Mouse (Mus musculus) CH12.LX (cell line): Measurements from ENCODE around the gene Luzp2. TPM values are rescaled to one million over a fixed set of nuclear protein-coding genes. Genes with fewer than 3 reads are reported as not detected.

ENCODE experiments used
- DNase-seq: peaks from one replicate; pipeline ENCODE4 v3.0.0-alpha.2; 2013; ENCODE audit errors: extremely low read depth
- H3K27ac ChIP-seq: 2 replicates; pipeline ENCODE4 v1.5.1; 2012; ENCODE audit warnings: low read depth, mild to moderate bottlenecking, control low read depth, moderate library complexity; ENCODE audit not compliant: insufficient read depth
- H3K27me3 ChIP-seq: replicated peaks from 2 replicates; pipeline ENCODE3; 2012; ENCODE audit warnings: inconsistent platforms
- H3K36me3 ChIP-seq, 2 experiments: replicated peaks in 1 of 2; 2 replicates each; pipeline versions ENCODE3 to v1.6.1; 2012; ENCODE audit warnings: inconsistent platforms in 1 of 2, low read length in 1 of 2, mild to moderate bottlenecking in 1 of 2, mixed read lengths in 1 of 2, moderate library complexity in 1 of 2; ENCODE audit not compliant: control insufficient read depth in 1 of 2, insufficient read depth in 1 of 2
- H3K4me1 ChIP-seq, 2 experiments: 2 replicates each; pipeline ENCODE4 v1.6.1; 2012; ENCODE audit warnings: inconsistent platforms in 1 of 2, moderate library complexity in 1 of 2; ENCODE audit not compliant: insufficient read depth in 2 of 2, control insufficient read depth in 1 of 2
- H3K4me2 ChIP-seq: 2 replicates; pipeline ENCODE4 v1.6.1; 2012; ENCODE audit warnings: low read depth, mild to moderate bottlenecking, control low read depth; ENCODE audit not compliant: poor library complexity, insufficient read depth, severe bottlenecking
- H3K4me3 ChIP-seq, 3 experiments: fragments of 150-350 bp in 1 of 3; sonication (generic) in 1 of 3; replicated peaks in 1 of 3; 2 replicates each; pipeline versions ENCODE3 to v1.5.1; 2011 to 2012; ENCODE audit warnings: low read depth in 2 of 3, low read length in 2 of 3, mild to moderate bottlenecking in 2 of 3, moderate library complexity in 2 of 3, control low read depth in 1 of 3, improper control_type of control experiment in 1 of 3, inconsistent platforms in 1 of 3, mixed read lengths in 1 of 3; ENCODE audit not compliant: poor library complexity in 1 of 3
- H3K79me2 ChIP-seq: replicated peaks from 2 replicates; pipeline ENCODE4 v1.6.1; 2012; ENCODE audit warnings: mild to moderate bottlenecking, moderate library complexity; ENCODE audit not compliant: control insufficient read depth, poor library complexity, insufficient read depth, severe bottlenecking; ENCODE audit errors: extremely low read depth
- H3K9ac ChIP-seq: 2 replicates; pipeline ENCODE4 v1.6.1; 2012; ENCODE audit warnings: low read depth, mild to moderate bottlenecking, control low read depth, moderate library complexity; ENCODE audit not compliant: insufficient read depth
- H3K9me3 ChIP-seq: replicated peaks from 2 replicates; pipeline ENCODE3; 2012; ENCODE audit warnings: low read length, inconsistent platforms, mixed read lengths
- BHLHE40 ChIP-seq: IDR thresholded peaks from 2 replicates; pipeline ENCODE4 v1.6.1; 2011; ENCODE audit warnings: mild to moderate bottlenecking, low read depth, low read length, improper control_type of control experiment
- CHD2 ChIP-seq: IDR thresholded peaks from 2 replicates; pipeline ENCODE4 v1.6.1; 2011; ENCODE audit warnings: low read length, improper control_type of control experiment
- E2F4 ChIP-seq: IDR thresholded peaks from 2 replicates; pipeline ENCODE4 v1.6.1; 2011; ENCODE audit warnings: low read depth, low read length, improper control_type of control experiment; ENCODE audit not compliant: insufficient replicate concordance
- ELF1 ChIP-seq: IDR thresholded peaks from 2 replicates; pipeline ENCODE4 v1.6.1; 2014; ENCODE audit warnings: low read depth, mild to moderate bottlenecking, inconsistent platforms, low read length, improper control_type of control experiment
- EP300 ChIP-seq: IDR thresholded peaks from 2 replicates; pipeline ENCODE4 v1.6.1; 2011; ENCODE audit warnings: low read length, improper control_type of control experiment
- GABPA ChIP-seq: IDR thresholded peaks from 2 replicates; pipeline ENCODE4 v1.6.1; 2012; ENCODE audit warnings: low read depth, low read length, improper control_type of control experiment, inconsistent platforms; ENCODE audit not compliant: insufficient replicate concordance
- IRF4 ChIP-seq: IDR thresholded peaks from 2 replicates; pipeline ENCODE4 v1.6.1; 2014; ENCODE audit warnings: low read depth, mild to moderate bottlenecking, inconsistent platforms, low read length, improper control_type of control experiment
- JUND ChIP-seq: conservative IDR thresholded peaks from 2 replicates; pipeline ENCODE4 v1.6.1; 2011; ENCODE audit warnings: low read depth, low read length, improper control_type of control experiment
- KAT2A ChIP-seq: IDR thresholded peaks from 2 replicates; pipeline ENCODE4 v1.6.1; 2012; ENCODE audit warnings: low read length, improper control_type of control experiment, inconsistent platforms; ENCODE audit not compliant: insufficient replicate concordance
- MAX ChIP-seq: IDR thresholded peaks from 2 replicates; pipeline ENCODE4 v1.6.1; 2011; ENCODE audit warnings: low read length, improper control_type of control experiment
- MAZ ChIP-seq: IDR thresholded peaks from 2 replicates; pipeline ENCODE4 v1.6.1; 2012; ENCODE audit warnings: low read depth, mild to moderate bottlenecking, inconsistent platforms, low read length, improper control_type of control experiment, moderate library complexity
- MXI1 ChIP-seq: IDR thresholded peaks from 2 replicates; pipeline ENCODE4 v1.6.1; 2011; ENCODE audit warnings: mild to moderate bottlenecking, low read depth, low read length, improper control_type of control experiment
- MYC ChIP-seq: IDR thresholded peaks from 2 replicates; pipeline ENCODE4 v1.6.1; 2011; ENCODE audit warnings: low read depth, mild to moderate bottlenecking, improper control_type of control experiment, low read length
- PAX5 ChIP-seq: IDR thresholded peaks from 2 replicates; pipeline ENCODE4 v1.6.1; 2012; ENCODE audit warnings: low read length, inconsistent platforms, mixed read lengths
- POLR2A ChIP-seq: IDR thresholded peaks from 2 replicates; pipeline ENCODE4 v1.6.1; 2011; ENCODE audit warnings: low read depth, mild to moderate bottlenecking, improper control_type of control experiment, low read length
- POLR2AphosphoS2 ChIP-seq: IDR thresholded peaks from 2 replicates; pipeline ENCODE4 v1.6.1; 2011; ENCODE audit warnings: low read depth, low read length, improper control_type of control experiment
- RAD21 ChIP-seq: IDR thresholded peaks from 2 replicates; pipeline ENCODE4 v1.6.1; 2011; ENCODE audit warnings: low read depth, mild to moderate bottlenecking, low read length, improper control_type of control experiment, moderate library complexity
- SIN3A ChIP-seq: IDR thresholded peaks from 2 replicates; pipeline ENCODE4 v1.6.1; 2012; ENCODE audit warnings: low read length, improper control_type of control experiment, inconsistent platforms
- TBP ChIP-seq: conservative IDR thresholded peaks from 2 replicates; pipeline ENCODE4 v1.6.1; 2011; ENCODE audit warnings: low read depth, low read length, improper control_type of control experiment
- TCF12 ChIP-seq: IDR thresholded peaks from 2 replicates; pipeline ENCODE4 v1.6.1; 2014; ENCODE audit warnings: low read depth, mild to moderate bottlenecking, inconsistent platforms, low read length, improper control_type of control experiment
- UBTF ChIP-seq: IDR thresholded peaks from 2 replicates; pipeline ENCODE4 v1.6.1; 2012; ENCODE audit warnings: low read depth, mild to moderate bottlenecking, inconsistent platforms, low read length, improper control_type of control experiment, moderate library complexity
- USF2 ChIP-seq: conservative IDR thresholded peaks from 2 replicates; pipeline ENCODE4 v1.6.1; 2011; ENCODE audit warnings: low read depth, low read length, improper control_type of control experiment
- ZC3H11A ChIP-seq: IDR thresholded peaks from 2 replicates; pipeline ENCODE4 v1.6.1; 2012; ENCODE audit warnings: low read depth, mild to moderate bottlenecking, inconsistent platforms, low read length, improper control_type of control experiment
- ZKSCAN1 ChIP-seq: IDR thresholded peaks from 2 replicates; pipeline ENCODE4 v1.6.1; 2012; ENCODE audit warnings: low read depth, inconsistent platforms, low read length, improper control_type of control experiment, borderline replicate concordance
- ZNF384 ChIP-seq: IDR thresholded peaks from 2 replicates; pipeline ENCODE4 v1.6.1; 2012; ENCODE audit warnings: low read depth, low read length, improper control_type of control experiment, inconsistent platforms
- dilution Hi-C: fragments of 300-500 bp; cut with MboI; formaldehyde crosslinking; loops from 2 replicates; pipeline ENCODE4 v1.14.3; 2020; ENCODE audit warnings: low sequenced_read_pairs; ENCODE audit not compliant: extremely low pct_unique_long_range_greater_than_20kb, extremely low pct_ligation_motif_present
- in situ Hi-C: fragments of 300-500 bp; cut with MboI; formaldehyde crosslinking; loops from 3 replicates; pipeline ENCODE4 v1.14.3; 2019; ENCODE audit warnings: low sequenced_read_pairs, low pct_ligation_motif_present, low pct_unique_long_range_greater_than_20kb, mixed read lengths
- polyA plus RNA-seq: library from polyadenylated mRNA; unstranded; fragments of >175 nt; gene quantifications from 2 replicates; pipeline ENCODE4 v1.2.1, GENCODE M21; 2012; ENCODE audit warnings: low read depth; ENCODE audit not compliant: insufficient read length
- total RNA-seq, 2 experiments: library from RNA; depleted of rRNA; stranded (reverse); fragments of 300-350 nt in 1 of 2; fragments of >200 nt in 1 of 2; gene quantifications; 2 replicates each; pipeline ENCODE4 v1.2.3; 2012 to 2014

Gene Luzp2
- total and polyA plus RNA-seq, 3 experiments, result not detected

- H3K4me2 ChIP-seq, result no peak overlapping the region
- H3K36me3 ChIP-seq, result no peaks in the 10 kb centered on the region
- H3K27ac ChIP-seq, result no peak overlapping the region
- H3K4me3 ChIP-seq, result no peak overlapping the region
- no peak for DNase-seq
- no peaks in the 10 kb centered on the region for H3K9me3 ChIP-seq
- TF ChIP-seq POLR2A (no peak), TBP (no peak), GABPA (no peak), USF2 (no peak), CHD2 (no peak), MAX (no peak), TCF12 (no peak), E2F4 (no peak), KAT2A (no peak), IRF4 (no peak), SIN3A (no peak)
- dilution Hi-C loops, result no loop called here
- no peak overlapping the region for H3K9ac ChIP-seq
- in situ Hi-C loops, result no loop called here
- peaks cover 9% of the 10 kb centered on the region for H3K27me3 ChIP-seq
- no peaks in the 10 kb centered on the region for H3K79me2 ChIP-seq
- no peaks in the 10 kb centered on the region for H3K4me1 ChIP-seq
These were observed 354.2 kb downstream of the Luzp2 start for GRCm38 (mm10) chr7:55189496-55189895.

GRCm38 (mm10) chr7:55190655-55191054 is 355.4 kb downstream of the Luzp2 start:
- H3K27ac ChIP-seq, result no peak overlapping the region
- in situ Hi-C loops, result no loop called here

GRCm38 (mm10) chr7:55198806-55199205 is 363.5 kb downstream of the Luzp2 start:
- dilution Hi-C loops (no loop called here), in situ Hi-C loops (no loop called here)
- Histone ChIP-seq H3K79me2 (no peaks in the 10 kb centered on the region), H3K27ac (no peak overlapping the region), H3K9ac (no peak overlapping the region), H3K4me1 (no peaks in the 10 kb centered on the region), H3K36me3 (no peaks in the 10 kb centered on the region), H3K9me3 (no peaks in the 10 kb centered on the region), H3K4me3 (no peak overlapping the region), H3K27me3 (no peaks in the 10 kb centered on the region), H3K4me2 (no peak overlapping the region)
- no peak for DNase-seq
- TF ChIP-seq MAZ, result no peak
- no peak for TF ChIP-seq BHLHE40
- no peak for TF ChIP-seq ZNF384
- no peak for TF ChIP-seq GABPA
- no peak for TF ChIP-seq ZKSCAN1
- TF ChIP-seq JUND, result no peak
- no peak for TF ChIP-seq SIN3A
- no peak for TF ChIP-seq UBTF
- no peak for TF ChIP-seq RAD21
- no peak for TF ChIP-seq E2F4
- no peak for TF ChIP-seq POLR2A

More at GRCm38 (mm10) chr7:55190655-55191054, 355.4 kb downstream of the Luzp2 start:
- no peak overlapping the region for H3K4me3 ChIP-seq
- no peak for TF ChIP-seq ZNF384
- TF ChIP-seq POLR2AphosphoS2, result no peak
- TF ChIP-seq MXI1, result no peak
- no peak for TF ChIP-seq ELF1
- TF ChIP-seq E2F4, result no peak
- TF ChIP-seq MYC, result no peak
- TF ChIP-seq PAX5, result no peak
- TF ChIP-seq EP300, result no peak
- TF ChIP-seq IRF4, result no peak
- no peak for TF ChIP-seq TCF12
- no peak for TF ChIP-seq USF2
- no peak for TF ChIP-seq ZKSCAN1
- no peak for TF ChIP-seq ZC3H11A
- H3K9ac ChIP-seq, result no peak overlapping the region
- no peak for DNase-seq
- H3K4me1 ChIP-seq, result no peaks in the 10 kb centered on the region
- no peak overlapping the region for H3K4me2 ChIP-seq
- dilution Hi-C loops, result no loop called here
- H3K27me3 ChIP-seq, result peaks cover 9% of the 10 kb centered on the region
- no peaks in the 10 kb centered on the region for H3K36me3 ChIP-seq
- no peaks in the 10 kb centered on the region for H3K79me2 ChIP-seq
- H3K9me3 ChIP-seq, result no peaks in the 10 kb centered on the region
